Mouse (Mus musculus) central nervous system, embryonic 18 days (tissue): Measurements from ENCODE around the gene Sdhaf1. TPM values are rescaled to one million over a fixed set of nuclear protein-coding genes. Genes with fewer than 3 reads are reported as not detected.

Experiments used
- polyA plus RNA-seq: library from polyadenylated mRNA; depleted of rRNA; stranded (reverse); fragments of >200 nt; gene quantifications from 2 replicates; pipeline ENCODE4 v1.2.3, GENCODE M21; 2012; rRNA removed

The Sdhaf1 gene
- polyA plus RNA-seq, result 15.9 and 17.6 TPM in 2 replicates

DNA sequence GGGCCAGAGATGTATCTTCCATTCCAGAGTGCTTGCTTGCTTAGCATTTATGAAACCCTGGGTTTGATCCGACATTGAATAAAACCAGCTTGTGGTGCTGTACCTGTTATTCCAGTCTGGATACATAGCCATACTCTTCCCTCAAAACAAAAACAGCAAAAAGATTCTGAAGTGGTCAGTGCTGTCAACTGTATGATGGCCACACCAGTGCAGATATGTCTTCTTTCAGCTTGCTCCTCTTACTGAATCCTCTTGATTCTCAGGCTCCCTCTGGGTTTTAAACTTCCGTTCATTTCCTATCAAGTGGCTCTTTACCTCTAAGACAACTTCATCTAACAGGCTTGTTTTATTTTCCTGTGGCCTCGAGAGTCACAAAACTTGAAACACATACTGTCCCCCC lies at the start of gene Sdhaf1:
Gene Sdhaf1 (minus strand): TSS at position 101 of the 400 bp plus-strand sequence.

DNA sequence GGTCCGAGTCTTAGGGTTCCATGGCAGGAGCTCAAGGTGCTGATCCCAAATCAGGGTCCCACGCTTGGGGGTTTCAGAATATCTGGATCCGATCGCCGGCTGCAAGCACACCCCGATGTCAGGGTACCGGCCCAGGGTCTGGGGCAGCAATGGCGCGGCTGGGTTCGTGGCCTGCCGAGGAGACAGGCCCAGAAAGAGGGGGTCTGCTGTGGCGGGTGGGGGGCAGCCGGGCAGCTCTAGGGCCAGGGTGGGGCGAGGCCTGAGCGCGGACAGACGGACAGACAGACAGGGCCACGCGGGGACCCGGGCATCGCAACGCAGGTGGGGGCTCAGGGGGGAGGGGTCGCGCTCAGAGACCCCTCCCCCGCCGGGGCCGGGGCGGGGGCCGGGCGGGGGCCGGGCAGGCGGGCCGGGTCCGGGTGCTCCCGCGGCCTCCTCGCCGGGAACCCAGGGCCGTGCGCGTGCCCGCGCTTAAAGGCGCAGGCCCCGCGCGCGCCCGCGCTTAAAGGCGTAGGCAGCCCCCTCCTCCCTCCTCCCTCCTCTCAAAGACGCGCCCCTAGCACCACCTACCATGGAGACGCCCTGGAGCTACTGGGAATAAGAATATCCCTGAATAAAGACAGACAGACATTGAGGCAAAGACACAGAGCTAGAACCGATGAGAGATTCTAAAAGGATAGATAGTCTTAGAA lies 39.1 kb upstream of the Sdhaf1 start, which contains the start of gene Lrfn3:
Gene Lrfn3 (minus strand): TSS at position 121 of the 692 bp plus-strand sequence.

DNA sequence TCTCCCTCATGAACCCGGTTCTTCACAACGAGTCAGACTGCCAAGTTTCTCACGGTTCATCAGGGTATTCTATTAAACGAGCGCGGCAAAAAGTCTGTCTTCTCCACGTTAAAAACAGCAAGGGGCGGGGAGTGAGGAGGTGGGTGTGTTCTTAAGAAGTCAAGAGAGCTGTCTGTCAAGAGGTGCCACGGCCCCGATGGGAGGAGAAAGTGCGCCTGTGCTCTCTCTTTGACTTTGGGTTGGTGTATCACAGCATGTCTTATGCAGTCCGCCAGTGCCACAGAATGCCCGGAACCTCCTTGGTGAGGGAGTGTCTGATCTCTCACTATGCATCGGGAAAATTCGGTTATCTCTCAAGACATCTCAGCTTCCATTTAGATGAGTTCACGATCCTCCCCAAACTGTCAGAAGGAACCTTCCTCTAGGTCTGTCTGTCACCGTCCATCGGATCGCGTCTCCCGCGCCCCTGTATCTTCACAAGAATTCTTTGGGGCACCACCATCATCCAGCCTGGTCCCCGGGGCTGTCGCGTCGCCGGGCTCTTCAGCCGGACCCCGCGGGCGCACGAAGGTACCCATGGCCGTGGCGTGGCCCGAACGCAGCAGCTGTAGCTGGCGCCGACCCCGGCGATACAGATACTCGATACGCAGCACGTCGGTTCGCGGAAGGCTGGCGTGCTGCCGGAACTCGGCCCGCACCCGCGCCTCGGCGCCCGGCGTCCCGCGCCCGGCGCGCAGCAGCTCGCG lies 2.0 kb downstream of the Sdhaf1 start, which contains the start of gene E130208F15Rik:
Gene E130208F15Rik (plus strand): TSS at position 202 of the 746 bp plus-strand sequence.

DNA sequence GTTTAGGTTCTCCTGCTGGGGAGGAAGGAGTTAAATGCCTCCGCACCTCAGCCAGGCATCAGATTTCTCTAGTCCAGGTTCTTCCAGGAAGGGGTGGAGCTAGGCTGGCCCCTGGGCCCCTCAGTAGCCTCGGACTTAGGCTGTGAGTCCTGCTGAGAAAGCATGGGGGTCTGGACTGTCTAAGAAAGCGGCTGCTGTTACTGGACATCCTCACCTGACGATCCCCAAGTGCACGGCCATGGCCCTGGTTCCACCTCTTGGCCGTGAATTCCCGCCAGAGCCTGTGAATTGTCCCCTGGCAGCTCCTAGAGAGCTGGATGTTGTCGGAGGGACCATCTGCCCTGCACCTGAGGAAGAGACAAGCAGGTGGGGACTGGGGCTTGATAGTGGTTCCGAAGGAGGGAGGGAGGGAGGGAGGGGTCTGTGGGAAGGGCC lies 9.0 kb downstream of the Sdhaf1 start, which contains the start of gene Syne4:
Gene Syne4 (plus strand): TSS at position 87 of the 435 bp plus-strand sequence.

DNA sequence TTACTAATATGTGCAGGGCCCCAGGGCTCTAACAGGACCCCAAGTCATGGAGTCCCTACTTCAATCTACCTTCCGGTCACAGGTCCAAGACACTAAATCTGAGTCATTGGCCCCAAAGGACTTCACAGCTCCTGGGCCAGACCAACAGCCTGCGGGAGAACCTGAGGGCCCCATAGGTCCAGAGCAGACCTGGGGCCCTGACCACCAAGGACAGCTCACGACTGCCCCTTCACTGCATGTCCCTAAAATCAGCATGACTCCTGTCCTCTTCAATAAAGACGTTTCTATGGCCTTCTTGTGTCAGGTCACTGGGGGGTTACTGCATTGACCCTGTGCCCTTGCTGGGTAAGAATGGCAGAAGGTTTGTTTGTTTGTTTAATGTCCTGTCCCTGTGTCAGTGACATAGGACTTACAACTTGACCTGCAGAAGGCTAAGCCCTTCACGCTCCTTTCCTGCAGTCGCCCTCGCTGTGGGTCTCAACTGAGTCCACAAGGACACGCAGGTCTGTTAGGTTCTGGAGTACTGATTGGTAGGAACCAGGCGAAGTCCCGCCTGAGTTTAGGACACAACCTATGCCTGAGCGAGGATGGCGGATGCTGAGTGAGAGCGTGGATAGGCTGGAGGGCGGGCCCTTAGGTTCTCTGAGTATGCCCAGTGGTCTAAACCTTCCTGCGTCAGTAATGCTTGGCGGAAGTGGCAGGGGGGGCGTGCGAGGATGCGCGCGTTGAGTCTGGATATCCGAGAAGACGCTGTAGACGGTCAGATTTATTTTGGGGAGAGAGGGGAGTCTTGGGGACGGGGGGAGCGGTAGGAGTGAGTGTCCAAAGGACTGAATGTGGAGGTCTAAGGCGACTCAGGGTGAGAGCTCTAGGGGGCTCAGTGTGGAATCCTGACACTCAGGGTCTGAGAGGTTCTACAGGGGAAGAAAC lies 15.4 kb downstream of the Sdhaf1 start, which contains the start of gene Alkbh6:
Gene Alkbh6 (plus strand): TSS at position 642 of the 930 bp plus-strand sequence.

DNA sequence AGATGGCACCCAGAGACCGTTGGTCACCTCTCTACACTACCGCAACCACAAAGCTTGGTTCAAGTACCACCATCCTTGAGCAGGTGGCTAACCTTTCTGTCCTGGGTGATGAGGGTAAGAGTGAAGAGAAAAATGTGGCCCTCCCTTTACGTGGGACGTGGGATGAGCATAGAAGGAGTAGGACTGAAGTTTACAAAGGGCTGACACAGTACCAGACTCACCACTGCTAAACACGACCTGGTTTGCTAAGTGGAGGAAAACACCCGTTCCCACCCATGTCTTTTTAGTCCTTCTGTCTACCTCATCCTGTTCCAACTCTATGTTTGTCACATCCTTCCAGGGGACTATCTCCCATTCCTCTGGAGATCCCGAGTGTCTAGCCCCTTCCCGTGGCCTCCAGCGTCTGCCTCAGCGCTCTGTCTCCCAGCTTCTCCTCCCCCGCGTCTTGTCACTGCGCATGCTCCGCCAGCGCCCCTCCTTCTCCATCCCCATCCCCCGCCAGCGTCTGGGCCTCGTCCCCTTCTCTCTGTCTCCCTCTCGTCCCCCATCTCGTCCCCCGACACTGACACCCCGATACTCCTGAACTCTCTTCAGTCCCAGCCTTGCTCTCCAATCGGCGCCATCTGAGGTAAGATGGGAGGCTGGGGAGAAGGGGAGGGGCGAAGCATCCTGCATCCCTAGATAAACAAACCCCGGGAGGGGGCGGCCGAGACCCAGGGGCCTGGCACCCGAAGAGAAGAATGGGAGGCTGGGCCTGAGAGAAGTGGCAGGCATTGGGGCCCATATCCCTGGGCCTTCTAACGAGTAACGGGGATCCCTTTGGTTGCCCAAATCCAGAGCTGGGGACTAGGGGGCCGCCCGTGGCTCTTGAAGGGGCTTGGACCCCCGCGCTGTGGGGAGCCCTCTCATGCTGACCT lies 32.2 kb downstream of the Sdhaf1 start, which contains the start of gene Clip3:
Gene Clip3 (plus strand): TSS at position 514 of the 917 bp plus-strand sequence.

DNA sequence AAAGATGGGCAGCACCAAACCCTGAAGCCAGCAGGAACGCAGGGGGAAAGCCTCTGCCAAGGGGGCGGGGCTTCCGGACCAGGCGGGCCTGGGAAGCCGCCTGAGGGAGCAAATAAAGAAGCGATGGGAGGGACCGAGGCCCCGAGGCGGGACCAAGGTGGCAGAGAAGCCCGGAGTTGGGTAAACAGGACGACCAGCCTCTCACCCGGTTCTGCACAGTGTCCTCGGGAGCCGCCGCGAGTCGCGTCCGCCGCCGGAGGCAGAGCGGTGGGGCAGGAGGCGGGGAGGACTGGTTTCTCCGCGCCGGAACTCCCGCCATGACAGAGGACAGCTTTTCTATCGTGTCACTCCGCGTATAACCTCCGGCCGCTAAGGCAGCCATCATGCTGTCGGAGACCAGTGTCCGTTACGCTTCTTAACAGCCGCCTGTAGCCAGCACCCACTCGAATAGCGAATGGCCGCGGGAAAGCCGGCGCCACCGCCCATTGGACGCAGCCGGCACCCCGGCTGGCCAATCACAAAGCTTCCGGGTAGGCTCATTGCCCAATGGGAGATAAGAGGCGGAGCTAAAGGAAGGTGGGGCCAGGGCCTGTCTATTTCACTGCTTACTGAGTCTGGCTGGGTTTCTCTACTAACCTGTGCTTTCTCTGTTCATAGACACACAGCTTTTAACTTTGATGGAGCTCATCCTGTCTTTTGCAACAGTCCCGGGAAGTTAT lies 43.6 kb downstream of the Sdhaf1 start, which contains the start of the genes Thap8 and Wdr62:
Gene Thap8 (plus strand): TSS at position 144 of the 719 bp plus-strand sequence.
Gene Wdr62 (minus strand): TSS at position 469 of the 719 bp plus-strand sequence.

Other genes starting within 250 kb of the Sdhaf1 start
- gene Gm26920, start 233.5 kb downstream of the Sdhaf1 start, polyA plus RNA-seq, result 0.21 and 0.54 TPM in 2 replicates
- gene Zfp566, start 233.4 kb downstream of the Sdhaf1 start, polyA plus RNA-seq, result 11.0 and 11.6 TPM in 2 replicates
- 41.1 and 42.5 TPM in 2 replicates for gene Zfp260, start 229.1 kb downstream of the Sdhaf1 start, polyA plus RNA-seq
- 11.5 and 11.7 TPM in 2 replicates for gene Zfp382, start 202.0 kb downstream of the Sdhaf1 start, polyA plus RNA-seq
- gene Zfp146, start 154.1 kb downstream of the Sdhaf1 start, polyA plus RNA-seq, result 66.7 and 71.2 TPM in 2 replicates
- gene Cox7a1, start 139.8 kb downstream of the Sdhaf1 start, polyA plus RNA-seq, result 2.9 and 6.4 TPM in 2 replicates
- gene Capns1, start 125.1 kb downstream of the Sdhaf1 start, polyA plus RNA-seq, result 238 and 244 TPM in 2 replicates
- 286 TPM in 2 replicates for gene Polr2i, start 91.9 kb downstream of the Sdhaf1 start, polyA plus RNA-seq
- 204 and 220 TPM in 2 replicates for gene Tbcb, start 91.6 kb downstream of the Sdhaf1 start, polyA plus RNA-seq
- gene Ovol3, start 88.2 kb downstream of the Sdhaf1 start, polyA plus RNA-seq, result 0.08 and 0.16 TPM in 2 replicates
- 0.16 and 0.28 TPM in 2 replicates for gene Thap8, start 43.8 kb downstream of the Sdhaf1 start, polyA plus RNA-seq
- 8.5 and 9.6 TPM in 2 replicates for gene Wdr62, start 43.5 kb downstream of the Sdhaf1 start, polyA plus RNA-seq
- 222 and 254 TPM in 2 replicates for gene Clip3, start 32.2 kb downstream of the Sdhaf1 start, polyA plus RNA-seq
- 121 TPM in 2 replicates for gene Alkbh6, start 15.2 kb downstream of the Sdhaf1 start, polyA plus RNA-seq
- 21.0 and 25.5 TPM in 2 replicates for gene Syne4, start 9.1 kb downstream of the Sdhaf1 start, polyA plus RNA-seq
- 0.36 and 0.45 TPM in 2 replicates for gene E130208F15Rik, start 2.2 kb downstream of the Sdhaf1 start, polyA plus RNA-seq
- 21.8 and 27.0 TPM in 2 replicates for gene Lrfn3, start 38.9 kb upstream of the Sdhaf1 start, polyA plus RNA-seq
- 20.3 and 25.9 TPM in 2 replicates for gene Tyrobp, start 89.9 kb upstream of the Sdhaf1 start, polyA plus RNA-seq
- 0.96 TPM in 1 of 2 replicates, not detected in the other for gene Hcst, start 96.0 kb upstream of the Sdhaf1 start, polyA plus RNA-seq
- 3.8 and 3.9 TPM in 2 replicates for gene Nfkbid, start 97.8 kb upstream of the Sdhaf1 start, polyA plus RNA-seq
- 647 and 667 TPM in 2 replicates for gene Aplp1, start 121.6 kb upstream of the Sdhaf1 start, polyA plus RNA-seq
- 0.17 and 0.40 TPM in 2 replicates for gene Kirrel2, start 133.8 kb upstream of the Sdhaf1 start, polyA plus RNA-seq
- 0.18 and 0.56 TPM in 2 replicates for gene Nphs1, start 134.4 kb upstream of the Sdhaf1 start, polyA plus RNA-seq
- not detected in 2 replicates for gene Prodh2, start 169.7 kb upstream of the Sdhaf1 start, polyA plus RNA-seq
- gene Arhgap33, start 211.2 kb upstream of the Sdhaf1 start, polyA plus RNA-seq, result 165 and 210 TPM in 2 replicates
- 7.0 and 8.7 TPM in 2 replicates for gene Hspb6, start 228.3 kb upstream of the Sdhaf1 start, polyA plus RNA-seq
- gene Proser3, start 228.4 kb upstream of the Sdhaf1 start, polyA plus RNA-seq, result 20.1 and 22.2 TPM in 2 replicates
- 47.1 and 50.2 TPM in 2 replicates for gene Lin37, start 235.9 kb upstream of the Sdhaf1 start, polyA plus RNA-seq
- 85.4 and 92.4 TPM in 2 replicates for gene U2af1l4, start 239.4 kb upstream of the Sdhaf1 start, polyA plus RNA-seq
- gene Gm49396, start 239.4 kb upstream of the Sdhaf1 start, polyA plus RNA-seq, result 4.8 and 6.0 TPM in 2 replicates
- gene Psenen, start 239.7 kb upstream of the Sdhaf1 start, polyA plus RNA-seq, result 131 and 143 TPM in 2 replicates
- gene Igflr1, start 241.5 kb upstream of the Sdhaf1 start, polyA plus RNA-seq, result 6.7 and 6.8 TPM in 2 replicates